Mouse (Mus musculus) adrenal gland, postnatal 4 days (tissue): ENCODE measurements around the gene Scgb2b21. TPM values are rescaled to one million over a fixed set of nuclear protein-coding genes. Genes with fewer than 3 reads are reported as not detected.
"Not testable (repeated sequence)": the region's sequence is repeated elsewhere in the genome, so short reads cannot be mapped to it uniquely, and the experiment has no call there.

Experiments
- DNase-seq, 2 experiments: peaks; one replicate each; pipeline ENCODE4 v3.0.0; 2021 to 2022; ENCODE audit warnings: low spot score in 2 of 2, mixed read lengths in 2 of 2
- long read RNA-seq, 2 experiments: library from polyadenylated mRNA; stranded (forward); transcript quantifications; one replicate each; pipeline ENCODE4 v2.0.0; 2021
- total RNA-seq, 2 experiments: library from RNA; stranded (reverse); gene quantifications; 2 replicates each; pipeline ENCODE4 v1.2.3; 2021

Scgb2b21 gene
- total RNA-seq: not detected
- long read RNA-seq, experiment 1: 0 reads
- long read RNA-seq, experiment 2: 0 reads

DNA sequence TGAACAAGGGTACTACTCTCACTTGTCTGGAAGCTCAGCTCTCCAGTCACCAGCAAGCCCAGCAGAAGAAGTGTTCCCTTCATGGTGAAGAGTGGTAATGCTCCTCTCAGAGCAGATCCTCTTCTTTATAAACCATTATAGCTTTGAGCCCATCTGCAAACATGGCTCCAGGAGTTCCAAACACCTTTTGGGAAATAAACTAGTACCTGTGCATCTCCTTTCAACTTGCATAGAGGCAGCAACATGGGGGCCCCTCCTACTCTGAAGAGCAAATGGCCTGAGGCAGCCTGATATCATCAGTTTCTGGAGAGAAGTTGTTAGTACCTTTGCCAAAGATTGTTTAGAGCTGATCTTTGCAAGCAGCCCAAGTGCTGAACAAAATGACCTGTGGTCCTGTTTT lies at the start of gene Scgb2b21:
Gene Scgb2b21, minus strand, starts transcription at position 101 of the 400 bp plus-strand sequence.
- no peak for DNase-seq

DNA sequence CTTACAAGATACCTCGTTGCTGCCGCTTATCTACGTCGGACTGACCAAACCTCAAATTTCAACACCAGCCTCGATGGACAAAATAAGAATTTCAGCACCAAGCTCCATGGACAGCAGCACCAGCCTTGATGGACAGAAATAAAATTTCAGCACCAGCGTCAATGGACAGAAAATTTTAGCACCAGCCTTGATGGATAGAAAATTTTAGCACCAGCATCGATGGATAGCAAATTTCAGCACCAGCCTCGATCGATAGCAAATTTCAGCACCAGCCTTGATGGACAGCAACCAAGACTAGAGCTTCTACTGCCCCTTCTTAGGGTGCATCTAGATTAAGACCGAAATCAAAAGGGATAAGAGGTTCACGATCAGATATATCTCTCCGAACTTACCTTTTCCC lies 23.2 kb upstream of the Scgb2b21 start:
- not testable (repeated sequence) for DNase-seq

Other genes starting within 250 kb of the Scgb2b21 start
- not detected for gene Scgb2b19, start 240.1 kb downstream of the Scgb2b21 start, total RNA-seq
- not detected for gene Scgb1b19, start 233.2 kb downstream of the Scgb2b21 start, total RNA-seq
- gene Scgb2b20, start 154.1 kb downstream of the Scgb2b21 start, total RNA-seq: not detected
- gene Scgb1b20, start 147.2 kb downstream of the Scgb2b21 start, total RNA-seq: not detected
- not detected for gene Scgb2b24, start 218.9 kb upstream of the Scgb2b21 start, total RNA-seq
- not detected for gene Scgb1b24, start 223.3 kb upstream of the Scgb2b21 start, total RNA-seq